Mouse (Mus musculus): ENCODE measurements around the gene 1110008L16Rik.
"Not testable (repeated sequence)": the region's sequence is repeated elsewhere in the genome, so short reads cannot be mapped to it uniquely, and the experiment has no call there.

The 1110008L16Rik gene

DNA sequence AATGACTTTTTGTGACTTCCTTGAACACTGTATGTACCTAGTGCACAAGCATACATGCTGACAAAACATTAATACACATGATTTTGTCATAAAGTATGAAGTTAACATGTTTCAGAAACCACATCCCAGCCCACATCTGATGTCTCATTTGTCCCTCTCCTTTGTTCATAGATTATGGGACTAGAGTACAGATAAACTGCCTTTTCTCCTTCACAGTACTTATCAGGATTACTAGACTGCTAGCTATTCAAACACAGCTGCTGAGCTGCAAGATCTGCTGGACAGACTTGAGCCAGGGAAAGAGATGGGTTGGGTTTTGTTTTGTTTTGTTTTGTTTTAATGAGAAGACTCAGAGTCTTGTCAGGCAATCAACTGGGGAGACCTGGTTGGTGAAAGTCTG, 92.7 kb downstream of the 1110008L16Rik start:
- in situ Hi-C loops (cut with MseI, MboI): no loop called here

DNA sequence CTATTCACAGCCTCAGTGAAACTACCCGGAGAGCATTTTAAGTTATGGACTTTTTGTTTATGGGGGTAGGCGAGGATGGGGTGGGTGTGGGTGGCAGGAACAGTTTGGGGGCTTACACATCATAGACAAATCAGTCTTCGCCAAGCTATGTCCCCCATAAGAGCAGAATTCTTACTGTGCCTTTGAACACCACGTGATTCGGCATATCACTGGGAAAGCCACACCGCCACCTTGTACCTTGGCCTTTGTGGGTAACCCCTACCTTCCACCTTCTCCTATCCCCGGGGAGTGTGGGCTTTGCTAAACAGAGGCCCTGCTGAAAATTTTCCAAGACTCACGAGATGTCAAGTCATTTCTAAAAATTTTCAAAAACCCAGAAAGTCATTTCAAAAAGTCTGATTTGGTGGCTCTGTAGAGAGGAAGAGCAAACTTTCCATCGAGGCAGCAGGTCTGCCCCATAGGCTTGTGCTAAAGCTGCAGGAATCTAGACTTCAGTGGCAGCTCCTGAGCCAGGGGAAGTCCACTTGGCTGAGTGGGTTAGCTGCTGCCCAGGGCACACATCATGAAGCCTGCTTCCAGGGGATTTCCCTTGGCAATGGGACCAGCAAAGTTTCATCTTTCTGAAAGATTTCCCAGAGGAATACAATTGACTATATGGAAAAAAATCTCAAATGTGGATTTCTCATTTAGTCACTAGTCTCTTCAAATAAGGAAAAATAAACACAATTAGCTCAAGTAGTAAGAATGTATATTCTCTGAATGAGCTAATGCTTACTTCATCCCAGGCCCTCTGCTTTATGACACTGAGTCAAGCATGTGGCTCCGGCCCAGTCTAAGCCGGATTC, 93.6 kb downstream of the 1110008L16Rik start:
- in situ Hi-C loops (cut with MseI, MboI): no loop called here

GRCm38 (mm10) chr12:55395601-55396000, 96.2 kb downstream of the 1110008L16Rik start:
- in situ Hi-C loops (cut with MseI, MboI): not testable (repeated sequence)

DNA sequence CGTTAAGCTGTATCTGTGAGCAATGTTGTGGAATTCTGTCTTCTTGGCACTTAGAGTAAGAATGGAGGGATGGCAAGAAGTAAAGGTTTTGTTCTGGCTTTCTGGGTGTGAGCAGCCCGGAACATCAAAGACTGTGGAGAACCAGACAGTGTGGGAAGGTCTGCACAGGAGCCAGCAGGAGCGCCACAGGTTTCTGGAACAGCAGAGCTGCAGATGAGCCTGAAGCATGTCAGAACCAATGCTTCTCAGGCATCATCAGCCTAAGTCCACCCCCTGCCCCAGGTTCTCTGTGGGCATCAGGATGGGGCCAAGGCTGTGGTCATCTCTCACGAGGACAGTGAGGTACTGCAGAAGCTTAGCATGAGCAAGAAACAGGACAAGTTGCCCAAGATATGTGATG, 97.2 kb downstream of the 1110008L16Rik start:
- in situ Hi-C loops (cut with MseI, MboI): no loop called here

DNA sequence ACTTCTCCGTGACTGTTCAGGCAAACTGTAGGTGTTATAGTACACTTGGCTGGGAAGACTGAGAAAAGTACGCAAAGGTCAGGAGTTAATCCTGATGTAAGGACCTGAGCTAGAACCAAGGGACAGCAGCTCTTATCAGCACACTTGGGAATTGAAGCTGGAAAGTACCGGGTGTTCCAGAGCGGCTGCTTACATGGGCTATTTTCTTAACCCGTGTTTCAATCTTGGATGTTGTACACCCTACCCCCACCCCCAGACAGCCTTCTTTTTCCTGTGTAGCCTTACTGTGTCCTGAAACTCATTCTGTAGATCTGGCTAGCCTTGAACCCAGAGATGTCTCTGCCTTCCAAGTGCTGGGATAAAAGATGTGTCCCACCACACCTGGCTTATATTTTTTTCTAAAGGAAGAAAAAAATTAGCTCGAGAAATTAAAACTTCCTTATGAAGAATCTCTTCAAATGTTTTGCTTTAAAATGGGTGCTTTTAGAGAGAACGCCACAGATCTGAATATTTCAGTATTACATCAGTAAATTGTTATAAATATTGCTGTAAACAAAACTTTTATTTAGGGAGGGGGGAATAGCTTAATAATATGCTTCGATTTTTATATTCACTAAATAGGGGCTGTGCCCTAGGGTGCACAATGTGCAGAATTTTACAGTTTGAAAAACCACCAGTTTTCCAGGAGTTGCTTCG, 98.3 kb downstream of the 1110008L16Rik start:
- in situ Hi-C loops (cut with MseI, MboI): no loop called here

GRCm38 (mm10) chr12:55398240-55399127, 99.1 kb downstream of the 1110008L16Rik start:
- in situ Hi-C loops (cut with MseI, MboI): no loop called here

DNA sequence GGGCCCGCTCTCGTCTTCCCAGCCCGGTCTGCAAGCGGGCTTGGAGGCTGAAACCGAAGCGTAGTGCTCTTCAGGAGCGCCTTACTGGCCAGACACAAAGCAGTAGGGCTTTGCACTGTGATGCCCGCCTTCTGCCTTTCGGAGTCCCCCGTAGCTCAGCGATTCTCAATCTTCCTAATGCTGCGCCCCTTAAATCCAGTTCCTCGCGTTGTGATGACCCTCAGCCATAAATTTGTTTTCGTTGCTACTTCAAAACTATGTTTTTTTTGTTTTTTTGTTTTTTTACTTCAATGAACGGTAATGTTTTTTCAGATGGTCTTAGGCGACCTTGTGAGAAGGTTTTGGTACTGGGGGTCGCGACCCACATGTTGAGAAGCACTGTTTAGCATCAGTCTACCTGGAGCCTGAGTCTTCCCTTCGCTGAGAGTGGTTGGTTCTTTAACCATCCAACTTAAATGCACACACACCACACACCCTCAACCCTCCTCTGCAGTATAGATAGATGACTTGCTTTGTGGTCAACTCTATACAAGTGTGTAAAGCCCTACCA, 99.8 kb downstream of the 1110008L16Rik start:
- in situ Hi-C loops (cut with MseI, MboI): no loop called here

- in situ Hi-C loops (cut with MseI, MboI): no loop called here
Measured at GRCm38 (mm10) chr12:55407888-55408287, 108.5 kb downstream of the 1110008L16Rik start.

GRCm38 (mm10) chr12:55415255-55415654, 115.9 kb downstream of the 1110008L16Rik start:
- in situ Hi-C loops (cut with MseI, MboI): no loop called here

GRCm38 (mm10) chr12:55415762-55416161, 116.4 kb downstream of the 1110008L16Rik start:
- in situ Hi-C loops (cut with MseI, MboI): no loop called here

- in situ Hi-C loops (cut with MseI, MboI): loop anchor here in 1 of 2 experiments (10.0 kb wide), 1 partner anchor 75 kb away; the partner anchor contains the start of gene Nfkbia
Measured at GRCm38 (mm10) chr12:55420220-55420619, 120.8 kb downstream of the 1110008L16Rik start.

GRCm38 (mm10) chr12:55422057-55422456, 122.7 kb downstream of the 1110008L16Rik start:
- in situ Hi-C loops (cut with MseI, MboI): loop anchor here in 1 of 2 experiments (10.0 kb wide), 1 partner anchor 73 kb away; the partner anchor contains the start of gene Nfkbia

DNA sequence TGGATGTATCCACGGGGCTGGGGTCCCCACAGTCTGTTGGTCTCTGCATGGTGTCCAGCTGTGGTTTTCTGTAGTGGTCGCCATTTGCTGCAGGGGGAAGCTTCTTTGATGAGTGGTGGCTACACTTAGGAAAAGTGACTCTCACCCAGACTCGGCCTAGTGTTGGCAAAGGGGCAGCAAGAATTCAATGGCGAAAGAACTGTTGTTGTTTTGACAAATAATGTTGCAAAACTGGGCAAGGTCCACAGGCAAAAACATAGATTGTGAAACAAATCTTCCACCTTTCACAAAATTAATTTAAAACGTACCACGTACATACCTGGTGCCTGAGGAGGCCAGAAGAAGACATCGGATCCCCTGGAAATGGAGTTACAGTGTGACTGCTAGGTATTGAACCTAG, 126.9 kb downstream of the 1110008L16Rik start:
- in situ Hi-C loops (cut with MseI, MboI): loop anchor here in 1 of 2 experiments (10.0 kb wide), 1 partner anchor 69 kb away; the partner anchor contains the start of gene Nfkbia

- in situ Hi-C loops (cut with MseI, MboI): loop anchor here in 1 of 2 experiments (10.0 kb wide), 1 partner anchor 66 kb away; the partner anchor contains the start of gene Nfkbia
Measured at GRCm38 (mm10) chr12:55429201-55429600, 129.8 kb downstream of the 1110008L16Rik start.

DNA sequence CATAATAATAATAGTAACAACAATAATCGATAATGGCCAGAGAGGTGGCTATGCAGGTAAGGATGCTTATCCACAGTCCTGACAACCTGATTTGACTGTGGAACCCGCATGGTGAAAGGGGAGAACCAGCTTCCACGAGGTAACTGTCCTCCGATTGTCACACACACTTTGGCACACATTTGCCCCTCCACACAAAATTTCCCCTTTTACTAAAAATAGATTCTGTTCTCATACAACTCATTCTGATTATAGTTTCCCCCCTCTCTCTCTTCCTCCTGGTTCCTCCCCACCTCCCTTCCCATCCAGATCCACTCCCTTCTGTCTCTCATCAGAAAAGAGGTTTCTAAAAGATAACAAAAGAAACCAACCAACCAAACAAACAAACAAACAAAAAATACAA, 130.6 kb downstream of the 1110008L16Rik start:
- in situ Hi-C loops (cut with MseI, MboI): loop anchor here in 1 of 2 experiments (10.0 kb wide), 1 partner anchor 65 kb away; the partner anchor contains the start of gene Nfkbia
